Mouse (Mus musculus) T-cell, adult 2 months (primary cell): ENCODE data around the gene Sapcd1.
A peak's percentile ranks its signal among the peaks of the same experiment; 100 is the strongest.

Experiments used
- DNase-seq: peaks from one replicate; pipeline ENCODE4 v3.0.0; 2022; ENCODE audit warnings: low spot score

Sapcd1 gene

GRCm38 (mm10) chr17:35027277-35028068 lies at the start of gene Sapcd1:
TSS of gene Sapcd1 (minus strand) at chr17:35028016.
- no peak for DNase-seq

GRCm38 (mm10) chr17:35077285-35077684 lies 49.5 kb upstream of the Sapcd1 start:
- DNase-seq = no peak

- DNase-seq = no peak
Observed at GRCm38 (mm10) chr17:35076507-35077176, 48.8 kb upstream of the Sapcd1 start, which contains the start of gene Ly6g6e. TSS of gene Ly6g6e (plus strand) at chr17:35076902.

GRCm38 (mm10) chr17:35074097-35074496 lies 46.3 kb upstream of the Sapcd1 start:
- no peak for DNase-seq

- no peak for DNase-seq
Observed at GRCm38 (mm10) chr17:35071454-35071853, 43.6 kb upstream of the Sapcd1 start.

DNA sequence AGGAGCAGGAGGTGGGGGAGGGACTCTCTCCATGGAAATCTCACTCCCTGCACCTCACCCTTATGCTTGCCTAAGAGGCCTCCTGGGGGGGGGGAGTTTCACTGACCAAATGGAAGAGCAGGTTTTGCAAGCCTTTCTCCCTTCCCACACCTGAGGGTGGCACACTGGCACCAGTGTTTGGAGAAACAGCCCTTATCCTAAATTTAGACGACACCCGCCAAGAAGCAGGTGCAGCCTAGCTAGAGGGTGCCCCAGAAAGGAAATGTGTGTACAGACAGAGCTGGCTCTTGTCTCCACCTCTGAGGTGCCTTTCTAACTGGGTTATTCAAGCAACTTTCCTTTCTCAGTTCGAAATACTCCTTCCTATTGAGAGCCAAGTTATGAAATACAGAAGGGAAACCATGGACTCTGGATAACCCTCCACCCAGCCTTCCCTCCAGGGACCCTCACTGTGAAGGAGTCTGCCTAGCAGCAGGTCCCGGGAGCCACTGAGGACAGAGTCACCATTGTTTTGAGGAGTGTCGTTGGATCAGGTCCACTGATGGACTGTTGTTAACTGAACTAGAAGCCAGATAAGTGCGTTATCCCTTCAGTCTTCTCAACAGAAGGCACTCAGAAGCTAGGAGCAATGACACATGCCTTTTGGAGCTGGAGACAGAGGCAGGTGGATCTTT lies 42.9 kb upstream of the Sapcd1 start:
- DNase-seq = no peak

GRCm38 (mm10) chr17:35068213-35068914 lies 40.5 kb upstream of the Sapcd1 start:
- DNase-seq = no peak

DNA sequence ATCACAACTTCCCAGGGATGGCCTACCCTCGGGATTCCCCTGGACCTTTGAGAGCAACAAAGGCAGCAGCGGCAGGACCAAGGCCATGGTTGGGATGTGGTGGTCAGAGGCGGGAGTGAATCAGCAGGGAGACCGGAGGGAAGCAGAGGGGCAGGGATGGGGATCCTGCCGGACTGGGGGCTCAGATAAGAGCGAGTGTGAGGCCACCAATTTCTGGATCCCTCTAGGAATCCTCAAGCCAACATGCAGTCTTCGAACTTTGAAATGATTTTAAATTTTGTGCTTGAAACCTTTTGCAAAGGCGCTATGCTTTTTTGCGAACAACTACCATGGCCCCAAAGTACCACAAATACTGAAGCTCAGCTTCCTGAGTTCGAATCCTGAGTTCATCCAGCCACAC lies 38.3 kb upstream of the Sapcd1 start, which contains the start of gene Mpig6b:
TSS of gene Mpig6b (minus strand) at position 101 of the 400 bp plus-strand sequence.
- DNase-seq = no peak

GRCm38 (mm10) chr17:35064951-35065947 lies 37.4 kb upstream of the Sapcd1 start, which contains the start of gene Ly6g6c:
TSS of gene Ly6g6c (plus strand) at chr17:35065388.
- DNase-seq = no peak

DNA sequence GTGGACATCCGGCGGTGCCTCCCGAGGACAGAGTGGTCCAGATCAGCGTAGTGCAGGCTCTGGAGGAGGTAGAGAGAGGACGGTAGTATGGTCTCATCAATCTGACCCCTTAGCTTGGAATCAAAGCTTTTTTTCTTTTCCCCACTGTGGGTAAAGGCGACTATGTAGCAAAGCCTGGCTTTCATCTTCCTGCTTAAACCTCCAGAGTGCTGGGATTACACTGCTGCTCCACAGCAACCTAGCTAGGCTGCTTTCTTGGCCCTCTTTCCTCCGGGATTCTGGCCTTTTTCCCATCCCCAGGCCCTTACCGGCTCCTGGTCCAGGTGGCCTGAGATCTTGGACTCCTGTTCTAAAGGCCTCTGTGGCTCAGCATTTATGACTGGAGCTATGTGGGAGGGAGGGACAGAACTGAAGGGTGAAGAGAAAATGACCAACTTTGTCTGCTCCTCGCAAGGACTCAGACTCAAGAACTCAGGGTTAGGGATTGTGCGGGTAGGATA lies 36.6 kb upstream of the Sapcd1 start:
- no peak for DNase-seq

- no peak for DNase-seq
Observed at GRCm38 (mm10) chr17:35063466-35063865, 35.6 kb upstream of the Sapcd1 start.

GRCm38 (mm10) chr17:35061299-35061698 lies 33.5 kb upstream of the Sapcd1 start:
- DNase-seq = no peak

DNA sequence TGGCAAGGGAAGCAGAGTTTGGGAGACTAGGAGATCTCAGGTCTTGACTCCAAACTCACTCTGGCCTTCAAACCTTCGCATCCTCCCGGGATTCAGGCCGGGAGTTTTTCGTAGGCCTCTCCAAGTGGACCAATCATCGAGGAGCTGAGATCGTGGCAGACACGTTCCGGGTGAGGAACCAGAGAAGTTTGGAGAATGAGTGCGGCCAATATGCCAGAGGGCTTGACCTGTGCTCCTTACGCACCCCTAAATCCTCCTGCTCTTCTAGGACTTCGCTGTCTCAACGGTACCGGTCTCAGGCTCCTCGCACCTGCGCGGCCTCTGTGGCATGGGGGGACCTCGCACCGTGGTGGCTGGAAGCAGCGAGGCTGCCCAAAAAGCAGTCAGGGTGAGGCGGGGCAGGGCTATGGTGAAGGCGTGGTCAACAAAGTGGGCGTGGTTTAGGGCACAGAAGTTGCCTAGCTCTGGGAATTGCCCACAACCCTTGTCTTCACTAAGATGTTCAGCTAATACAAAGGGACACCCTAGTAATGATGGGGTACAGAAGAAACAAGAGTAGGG lies 33.0 kb upstream of the Sapcd1 start:
- no peak for DNase-seq

DNA sequence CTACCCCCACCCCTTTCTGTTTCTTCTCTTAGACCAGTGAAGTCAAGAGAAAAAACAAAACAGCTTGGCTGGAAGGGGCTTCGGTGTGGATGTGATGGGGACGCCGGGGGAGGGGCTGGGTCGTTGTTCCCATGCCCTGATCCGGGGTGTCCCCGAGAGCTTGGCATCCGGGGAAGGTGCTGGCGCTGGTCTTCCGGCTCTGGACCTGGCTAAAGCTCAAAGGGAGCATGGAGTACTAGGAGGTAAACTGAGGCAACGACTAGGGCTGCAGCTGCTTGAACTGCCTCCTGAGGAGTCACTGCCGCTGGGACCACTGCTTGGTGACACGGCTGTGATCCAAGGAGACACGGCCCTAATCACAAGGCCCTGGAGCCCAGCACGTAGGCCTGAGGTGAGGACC lies 32.3 kb upstream of the Sapcd1 start:
- no peak for DNase-seq

DNA sequence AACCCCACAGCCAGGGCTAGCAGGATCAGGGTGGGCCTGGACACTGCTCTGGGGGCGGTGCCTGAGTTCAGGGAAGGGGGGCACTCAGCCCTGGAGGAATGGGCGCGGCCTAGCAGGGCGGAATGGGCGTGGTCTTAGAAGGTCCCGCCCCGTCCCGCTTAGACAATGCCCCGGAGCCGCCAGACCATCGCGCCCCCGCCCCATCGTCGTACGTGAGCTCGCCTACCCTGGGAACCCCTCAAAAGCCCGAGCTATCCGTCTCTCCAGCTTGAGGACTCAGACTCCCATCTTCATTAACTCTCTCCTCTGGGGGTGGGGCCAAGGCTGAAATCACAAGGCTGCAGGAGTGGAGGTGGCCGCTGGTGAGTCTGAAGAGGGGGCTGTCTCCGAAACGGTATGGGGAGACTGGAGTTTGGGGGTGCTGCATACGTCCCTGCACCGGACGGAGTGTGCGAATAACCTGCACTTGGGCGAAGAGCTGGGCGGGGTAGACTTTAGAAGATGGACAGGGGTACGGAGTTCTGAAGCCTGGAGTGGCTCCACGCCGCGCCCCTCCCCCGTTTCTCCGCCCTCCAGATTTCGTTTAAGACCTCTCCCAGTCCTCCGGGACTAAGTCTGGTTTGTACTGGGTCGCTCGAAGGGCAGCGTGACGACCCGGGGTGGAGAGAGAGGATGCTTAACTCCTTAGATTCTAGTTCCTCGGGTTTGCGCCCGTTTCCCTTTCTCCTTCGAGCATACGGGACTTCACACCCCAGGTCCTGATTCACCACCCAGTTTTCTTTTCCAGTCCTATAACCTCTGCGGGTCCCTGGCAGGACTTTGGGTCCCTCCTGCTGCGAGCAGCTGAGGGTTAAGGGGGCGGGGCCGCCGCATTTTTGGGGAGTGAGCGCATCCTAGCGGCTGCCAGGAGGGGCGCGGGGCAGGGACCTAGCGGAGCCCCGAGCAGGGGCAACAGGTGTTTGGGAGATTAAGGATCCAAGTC lies 31.4 kb upstream of the Sapcd1 start, which contains the start of gene Ddah2:
TSS of gene Ddah2 (plus strand) at position 125 of the 982 bp plus-strand sequence.
- peak; percentile 83 for DNase-seq

DNA sequence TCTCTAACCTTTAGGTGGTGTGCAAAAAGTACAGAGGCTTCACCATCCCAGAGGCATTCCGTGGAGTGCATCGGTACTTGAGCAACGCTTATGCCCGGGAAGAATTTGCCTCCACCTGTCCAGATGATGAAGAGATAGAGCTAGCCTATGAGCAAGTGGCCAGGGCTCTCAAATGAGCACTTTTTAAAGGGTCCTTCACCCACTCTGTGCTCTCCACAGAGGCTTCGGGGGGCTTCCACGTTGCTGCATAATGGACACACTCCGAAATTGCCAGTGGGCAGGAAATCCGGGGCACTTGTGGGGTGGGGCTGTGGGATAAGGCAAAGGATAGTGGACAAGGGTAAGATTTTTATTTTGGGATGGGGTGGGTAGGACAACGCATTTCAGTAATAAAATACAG lies 30.5 kb upstream of the Sapcd1 start:
- no peak for DNase-seq

DNA sequence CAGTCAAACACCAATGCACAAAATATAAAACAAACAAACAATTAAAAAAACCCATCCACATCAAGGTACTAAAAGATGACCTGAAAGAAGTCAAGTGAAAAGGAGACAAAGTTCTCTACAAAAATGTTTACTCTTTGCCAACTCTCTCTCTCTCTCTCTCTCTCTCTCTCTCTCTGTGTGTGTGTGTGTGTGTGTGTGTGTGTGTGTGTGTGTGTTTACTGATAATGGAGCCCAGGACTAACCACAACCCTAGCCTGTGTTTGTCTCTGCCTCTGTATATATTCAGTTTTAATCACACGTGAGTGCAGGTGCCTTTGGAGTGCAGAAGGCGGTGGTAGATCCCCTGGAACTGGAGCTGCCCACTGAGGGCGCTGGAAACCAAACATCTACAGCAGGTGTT lies 29.3 kb upstream of the Sapcd1 start:
- no peak for DNase-seq

DNA sequence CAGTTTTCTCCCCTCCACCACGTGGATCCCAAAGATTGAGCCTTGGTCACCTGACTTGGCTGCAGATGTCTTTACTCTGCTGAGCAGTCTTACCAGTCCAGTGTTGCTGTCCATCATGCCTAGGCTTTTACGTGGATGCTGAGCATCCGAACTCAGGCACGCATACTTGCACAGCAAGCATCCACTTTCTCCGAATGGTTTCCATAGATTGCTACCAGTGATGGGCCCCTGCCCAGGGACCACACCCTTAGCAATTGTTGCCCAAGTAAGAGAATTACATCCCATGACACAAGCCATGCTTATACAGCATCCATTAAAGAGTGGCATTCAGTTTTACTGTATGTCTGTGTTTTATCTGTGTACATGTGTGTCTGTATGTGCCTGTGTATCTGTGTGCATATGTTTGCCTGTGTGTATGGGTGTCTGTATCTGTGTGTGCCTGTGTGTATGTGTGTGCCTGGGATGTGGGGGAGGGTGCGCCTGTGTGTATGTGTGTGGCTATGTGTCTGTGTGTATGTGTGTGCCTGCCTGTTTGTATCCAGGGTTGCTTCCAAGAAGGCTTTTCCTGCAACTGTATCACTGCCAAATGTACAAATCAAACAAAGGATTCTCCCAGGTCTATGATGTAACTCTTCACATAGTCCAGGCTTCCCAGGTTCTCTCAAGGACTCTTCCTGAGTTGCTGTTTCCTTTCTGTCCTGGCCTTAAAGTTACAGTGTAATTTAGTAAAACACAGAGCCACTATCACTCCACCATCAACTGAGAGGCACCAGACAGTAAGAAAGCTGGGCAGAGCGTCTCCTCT lies 28.1 kb upstream of the Sapcd1 start:
- no peak for DNase-seq
